Mouse (Mus musculus): Measurements from ENCODE around the gene Tns3. TPM values are rescaled to one million over a fixed set of nuclear protein-coding genes. Genes with fewer than 3 reads are reported as not detected.

Gene Tns3
- polyA plus RNA-seq, 1 experiment, result 23.4 TPM

- H3ac ChIP-seq (ENCODE audit: control insufficient read depth, insufficient read length), result no peak overlapping the region
- no peaks in the 10 kb centered on the region for H3K79me2 ChIP-seq (ENCODE audit: control insufficient read depth, insufficient read depth)
- TF ChIP-seq USF1 (IDR thresholded peaks at IDR 0.05; ENCODE audit: low read depth), result no peak
- no peak for TF ChIP-seq E2F4 (IDR thresholded peaks at IDR 0.05; ENCODE audit: insufficient read depth)
- no peak for TF ChIP-seq POLR2A (IDR thresholded peaks at IDR 0.05; ENCODE audit: insufficient read length, low read depth)
- TF ChIP-seq TCF3 (IDR thresholded peaks at IDR 0.05; ENCODE audit: insufficient read length, low read depth), result no peak
- no peak for TF ChIP-seq SRF (IDR thresholded peaks at IDR 0.05; ENCODE audit: control insufficient read depth, insufficient read length, low read depth)
- TF ChIP-seq MYOG (IDR thresholded peaks at IDR 0.05; ENCODE audit: control insufficient read depth in 1 of 3, insufficient read depth in 1 of 3, insufficient read length in 2 of 3, low read depth in 2 of 3), result no peak
- TF ChIP-seq TCF12 (IDR thresholded peaks at IDR 0.05; ENCODE audit: insufficient read depth, poor library complexity, severe bottlenecking), result no peak
- no peak for TF ChIP-seq CEBPB (IDR thresholded peaks at IDR 0.05; ENCODE audit: insufficient read depth, poor library complexity, severe bottlenecking)
- no peak for TF ChIP-seq REST (IDR thresholded peaks at IDR 0.05; ENCODE audit: insufficient read depth, insufficient read length)
- no peak for TF ChIP-seq MAX (IDR thresholded peaks at IDR 0.05; ENCODE audit: low read depth)
- TF ChIP-seq MYOD1 (IDR thresholded peaks at IDR 0.05; ENCODE audit: control insufficient read depth in 1 of 3, insufficient read length in 2 of 3, low read depth in 2 of 3), result no peak
- TF ChIP-seq POLR2AphosphoS2 (IDR thresholded peaks at IDR 0.05; ENCODE audit: insufficient read length, low read depth), result no peak
- no peak overlapping the region for H3K4me2 ChIP-seq (ENCODE audit: low read depth)
- no peak overlapping the region for H3K4me3 ChIP-seq
- H3K36me3 ChIP-seq (ENCODE audit: control insufficient read depth, insufficient read depth), result peaks cover 11% of the 10 kb centered on the region
- H3K27me3 ChIP-seq (ENCODE audit: control insufficient read depth, insufficient read depth, insufficient read length), result no peaks in the 10 kb centered on the region
Observed at GRCm38 (mm10) chr11:8481529-8481928, 182.8 kb downstream of the Tns3 start.

DNA sequence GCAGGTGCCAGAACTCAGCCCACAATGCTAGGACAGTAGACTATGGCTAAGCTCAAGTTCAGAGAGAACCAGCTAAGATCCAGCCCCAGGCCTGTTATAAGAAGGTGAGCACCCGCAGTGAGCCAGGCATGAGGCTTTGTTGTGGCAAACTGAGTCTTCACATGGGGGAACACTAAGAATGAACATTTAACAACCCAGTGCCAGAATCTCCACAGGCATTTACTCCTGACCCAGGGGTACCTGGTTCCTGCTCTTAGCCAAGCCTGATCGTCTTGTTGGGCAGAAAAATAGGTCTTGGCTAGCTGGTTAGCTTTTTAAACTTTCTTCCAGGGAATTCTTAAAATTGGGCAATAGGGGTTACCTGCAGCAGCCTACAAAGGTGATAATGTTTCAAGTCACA lies 184.5 kb downstream of the Tns3 start:
- H3K4me2 ChIP-seq (ENCODE audit: low read depth), result no peak overlapping the region
- H3K27me3 ChIP-seq (ENCODE audit: control insufficient read depth, insufficient read depth, insufficient read length), result no peaks in the 10 kb centered on the region
- H3K36me3 ChIP-seq (ENCODE audit: control insufficient read depth, insufficient read depth), result peaks cover 11% of the 10 kb centered on the region
- no peak overlapping the region for H3ac ChIP-seq (ENCODE audit: control insufficient read depth, insufficient read length)
- no peak overlapping the region for H3K4me3 ChIP-seq
- H3K79me2 ChIP-seq (ENCODE audit: control insufficient read depth, insufficient read depth), result no peaks in the 10 kb centered on the region
- no peak for TF ChIP-seq MYOD1 (IDR thresholded peaks at IDR 0.05; ENCODE audit: control insufficient read depth in 1 of 3, insufficient read length in 2 of 3, low read depth in 2 of 3)
- no peak for TF ChIP-seq E2F4 (IDR thresholded peaks at IDR 0.05; ENCODE audit: insufficient read depth)
- TF ChIP-seq TCF3 (IDR thresholded peaks at IDR 0.05; ENCODE audit: insufficient read length, low read depth), result no peak
- no peak for TF ChIP-seq CEBPB (IDR thresholded peaks at IDR 0.05; ENCODE audit: insufficient read depth, poor library complexity, severe bottlenecking)
- no peak for TF ChIP-seq MAX (IDR thresholded peaks at IDR 0.05; ENCODE audit: low read depth)
- TF ChIP-seq POLR2AphosphoS2 (IDR thresholded peaks at IDR 0.05; ENCODE audit: insufficient read length, low read depth), result no peak
- TF ChIP-seq MYOG (IDR thresholded peaks at IDR 0.05; ENCODE audit: control insufficient read depth in 1 of 3, insufficient read depth in 1 of 3, insufficient read length in 2 of 3, low read depth in 2 of 3), result no peak

DNA sequence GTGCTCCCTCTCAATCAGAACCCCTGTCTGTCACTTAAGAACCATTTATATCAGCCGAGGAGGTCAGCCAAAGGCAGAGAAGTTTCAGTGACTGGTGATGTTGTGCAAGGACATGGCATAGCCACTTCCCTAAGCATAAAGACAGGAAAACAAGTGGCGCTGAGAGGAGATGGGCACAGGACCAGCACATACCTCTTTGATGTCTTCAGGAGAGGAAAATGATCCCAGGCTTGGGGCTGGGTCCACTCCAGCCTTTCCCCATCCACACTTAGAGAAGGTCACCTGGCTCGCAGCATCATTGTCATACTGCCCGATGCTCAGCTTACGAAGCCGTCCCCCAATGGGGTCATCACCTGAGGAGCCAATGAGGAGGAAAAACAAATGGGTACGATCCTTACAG lies 185.0 kb downstream of the Tns3 start:
- H3ac ChIP-seq (ENCODE audit: control insufficient read depth, insufficient read length), result no peak overlapping the region
- H3K27me3 ChIP-seq (ENCODE audit: control insufficient read depth, insufficient read depth, insufficient read length), result no peaks in the 10 kb centered on the region
- no peak overlapping the region for H3K4me2 ChIP-seq (ENCODE audit: low read depth)
- no peak overlapping the region for H3K4me3 ChIP-seq
- peaks cover 11% of the 10 kb centered on the region for H3K36me3 ChIP-seq (ENCODE audit: control insufficient read depth, insufficient read depth)
- no peak for TF ChIP-seq USF1 (IDR thresholded peaks at IDR 0.05; ENCODE audit: low read depth)
- no peak for TF ChIP-seq MYOG (IDR thresholded peaks at IDR 0.05; ENCODE audit: control insufficient read depth in 1 of 3, insufficient read depth in 1 of 3, insufficient read length in 2 of 3, low read depth in 2 of 3)
- TF ChIP-seq E2F4 (IDR thresholded peaks at IDR 0.05; ENCODE audit: insufficient read depth), result no peak
- TF ChIP-seq POLR2AphosphoS2 (IDR thresholded peaks at IDR 0.05; ENCODE audit: insufficient read length, low read depth), result no peak
- TF ChIP-seq CEBPB (IDR thresholded peaks at IDR 0.05; ENCODE audit: insufficient read depth, poor library complexity, severe bottlenecking), result no peak
- no peak for TF ChIP-seq MYOD1 (IDR thresholded peaks at IDR 0.05; ENCODE audit: control insufficient read depth in 1 of 3, insufficient read length in 2 of 3, low read depth in 2 of 3)
- no peak for TF ChIP-seq TCF12 (IDR thresholded peaks at IDR 0.05; ENCODE audit: insufficient read depth, poor library complexity, severe bottlenecking)
- TF ChIP-seq MAX (IDR thresholded peaks at IDR 0.05; ENCODE audit: low read depth), result no peak
- no peak for TF ChIP-seq REST (IDR thresholded peaks at IDR 0.05; ENCODE audit: insufficient read depth, insufficient read length)
- no peak for TF ChIP-seq SRF (IDR thresholded peaks at IDR 0.05; ENCODE audit: control insufficient read depth, insufficient read length, low read depth)
- no peak for TF ChIP-seq TCF3 (IDR thresholded peaks at IDR 0.05; ENCODE audit: insufficient read length, low read depth)
- TF ChIP-seq POLR2A (IDR thresholded peaks at IDR 0.05; ENCODE audit: insufficient read length, low read depth), result no peak
- no peaks in the 10 kb centered on the region for H3K79me2 ChIP-seq (ENCODE audit: control insufficient read depth, insufficient read depth)

DNA sequence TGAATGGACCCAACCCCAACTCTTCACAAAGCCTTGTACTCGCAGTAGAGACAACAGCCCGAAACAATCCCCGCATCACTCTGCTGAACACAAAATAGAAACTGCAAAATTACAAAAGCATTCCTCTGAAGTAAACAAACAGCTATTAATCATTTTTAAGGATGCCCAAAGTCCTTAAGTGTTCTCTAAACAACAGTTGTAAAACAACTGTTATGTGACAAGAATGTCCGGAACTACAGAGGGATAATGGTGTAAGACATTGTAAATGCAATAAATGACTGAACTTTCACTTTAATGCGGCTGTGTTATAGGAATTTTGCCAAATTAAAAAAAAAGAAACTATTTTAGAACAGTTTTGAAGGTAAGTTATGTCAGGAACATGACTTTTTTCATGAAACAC lies 190.7 kb downstream of the Tns3 start:
- Histone ChIP-seq H3K27me3 (ENCODE audit: control insufficient read depth, insufficient read depth, insufficient read length) (no peaks in the 10 kb centered on the region), H3K4me3 (no peak overlapping the region), H3K79me2 (ENCODE audit: control insufficient read depth, insufficient read depth) (no peaks in the 10 kb centered on the region), H3K36me3 (ENCODE audit: control insufficient read depth, insufficient read depth) (peaks cover 20% of the 10 kb centered on the region), H3ac (ENCODE audit: control insufficient read depth, insufficient read length) (no peak overlapping the region), H3K4me2 (ENCODE audit: low read depth) (no peak overlapping the region)
- TF ChIP-seq POLR2A (IDR thresholded peaks at IDR 0.05; ENCODE audit: insufficient read length, low read depth) (no peak), MYOD1 (IDR thresholded peaks at IDR 0.05; ENCODE audit: control insufficient read depth in 1 of 3, insufficient read length in 2 of 3, low read depth in 2 of 3) (no peak), MYOG (IDR thresholded peaks at IDR 0.05; ENCODE audit: control insufficient read depth in 1 of 3, insufficient read depth in 1 of 3, insufficient read length in 2 of 3, low read depth in 2 of 3) (no peak), E2F4 (IDR thresholded peaks at IDR 0.05; ENCODE audit: insufficient read depth) (no peak), USF1 (IDR thresholded peaks at IDR 0.05; ENCODE audit: low read depth) (no peak), REST (IDR thresholded peaks at IDR 0.05; ENCODE audit: insufficient read depth, insufficient read length) (no peak), TCF12 (IDR thresholded peaks at IDR 0.05; ENCODE audit: insufficient read depth, poor library complexity, severe bottlenecking) (no peak), CEBPB (IDR thresholded peaks at IDR 0.05; ENCODE audit: insufficient read depth, poor library complexity, severe bottlenecking) (no peak)

DNA sequence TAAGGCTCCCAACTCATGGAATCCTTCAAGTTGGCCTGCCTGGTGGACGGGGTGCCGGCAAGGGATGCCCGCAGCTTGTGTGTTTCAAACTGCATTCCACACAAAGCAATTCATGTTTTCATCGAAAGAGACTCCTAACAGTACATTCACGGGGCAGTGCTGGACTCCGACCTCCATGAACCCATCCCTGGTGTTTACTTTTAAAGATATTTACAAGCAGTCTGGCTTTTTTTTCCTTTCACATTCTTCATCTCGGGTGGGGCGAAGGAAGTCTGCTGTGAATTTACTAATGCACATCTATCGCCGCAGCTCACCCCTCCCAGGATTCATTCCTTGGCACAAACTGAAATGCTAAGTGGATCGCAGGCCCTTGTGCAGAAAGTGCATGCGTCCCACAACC lies 191.9 kb downstream of the Tns3 start:
- Histone ChIP-seq H3K4me2 (ENCODE audit: low read depth) (no peak overlapping the region), H3K27me3 (ENCODE audit: control insufficient read depth, insufficient read depth, insufficient read length) (no peaks in the 10 kb centered on the region), H3K79me2 (ENCODE audit: control insufficient read depth, insufficient read depth) (peaks cover 7% of the 10 kb centered on the region), H3ac (ENCODE audit: control insufficient read depth, insufficient read length) (no peak overlapping the region), H3K36me3 (ENCODE audit: control insufficient read depth, insufficient read depth) (peaks cover 10% of the 10 kb centered on the region), H3K4me3 (no peak overlapping the region)
- no peak for TF ChIP-seq E2F4 (IDR thresholded peaks at IDR 0.05; ENCODE audit: insufficient read depth)
- no peak for TF ChIP-seq USF1 (IDR thresholded peaks at IDR 0.05; ENCODE audit: low read depth)
- TF ChIP-seq POLR2AphosphoS2 (IDR thresholded peaks at IDR 0.05; ENCODE audit: insufficient read length, low read depth), result no peak
- TF ChIP-seq POLR2A (IDR thresholded peaks at IDR 0.05; ENCODE audit: insufficient read length, low read depth), result no peak
- TF ChIP-seq MAX (IDR thresholded peaks at IDR 0.05; ENCODE audit: low read depth), result no peak
- TF ChIP-seq MYOD1 (IDR thresholded peaks at IDR 0.05; ENCODE audit: control insufficient read depth in 1 of 3, insufficient read length in 2 of 3, low read depth in 2 of 3), result no peak
- no peak for TF ChIP-seq TCF12 (IDR thresholded peaks at IDR 0.05; ENCODE audit: insufficient read depth, poor library complexity, severe bottlenecking)
- no peak for TF ChIP-seq CEBPB (IDR thresholded peaks at IDR 0.05; ENCODE audit: insufficient read depth, poor library complexity, severe bottlenecking)
- no peak for TF ChIP-seq REST (IDR thresholded peaks at IDR 0.05; ENCODE audit: insufficient read depth, insufficient read length)
- TF ChIP-seq SRF (IDR thresholded peaks at IDR 0.05; ENCODE audit: control insufficient read depth, insufficient read length, low read depth), result no peak
- no peak for TF ChIP-seq MYOG (IDR thresholded peaks at IDR 0.05; ENCODE audit: control insufficient read depth in 1 of 3, insufficient read depth in 1 of 3, insufficient read length in 2 of 3, low read depth in 2 of 3)
- no peak for TF ChIP-seq TCF3 (IDR thresholded peaks at IDR 0.05; ENCODE audit: insufficient read length, low read depth)
